Comparison of ENCODE assay signal across 7 mouse cellular contexts in the genomic region with DNA sequence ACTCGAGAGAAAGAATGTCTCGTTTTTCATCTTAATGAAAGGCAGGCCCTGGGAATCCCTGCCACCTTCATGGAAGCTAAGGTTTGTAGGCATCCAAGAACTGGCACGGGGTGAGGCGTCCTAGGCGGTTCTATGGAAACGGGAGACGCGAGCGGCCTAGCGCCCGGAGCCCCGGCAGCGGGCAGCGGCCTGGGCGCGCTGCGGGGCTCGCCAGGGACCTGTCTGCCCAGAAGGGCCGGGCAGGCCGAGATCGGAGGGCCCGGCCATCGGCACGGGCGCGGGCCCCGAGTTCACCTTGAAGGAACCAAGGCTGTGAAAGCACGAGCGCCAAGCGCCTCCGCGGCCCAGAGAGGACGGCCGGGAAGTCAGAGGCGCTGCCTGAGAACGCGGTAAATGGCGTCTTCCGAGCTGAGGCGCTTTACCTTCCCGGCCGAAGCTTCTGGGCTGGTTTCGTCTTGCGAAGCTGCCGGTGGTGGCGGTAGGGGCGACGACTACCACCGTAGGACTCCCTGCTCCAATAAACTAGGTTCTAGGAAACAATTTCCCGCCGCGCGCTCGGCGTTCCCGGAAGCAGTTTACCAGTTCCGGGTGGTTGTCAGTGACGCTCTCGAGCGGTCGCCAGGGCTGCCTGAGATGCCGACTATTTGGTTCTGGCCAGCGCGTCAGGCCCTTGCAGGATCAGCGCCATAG. TPM values are rescaled to one million over a fixed set of nuclear protein-coding genes. Genes with fewer than 3 reads are reported as not detected.
DNase-seq lines count a peak whose midpoint lies in the region; ATAC-seq and TF ChIP-seq lines count a peak whose summit lies in the region.

Slf1 (minus strand) TSS at position 543 of the 690 bp plus-strand sequence.
2210408I21Rik (plus strand) TSS at position 610 of the 690 bp plus-strand sequence.

- peak within 1 kb of the TSS; percentile 93 for H3K9ac ChIP-seq in embryonic facial prominence, embryonic 12.5 days
- H3K9ac ChIP-seq in limb, embryonic 12.5 days (replicated peaks): peak within 1 kb of the TSS; percentile 92
- peak within 1 kb of the TSS; percentile 94 for H3K9ac ChIP-seq in midbrain, embryonic 15.5 days

- peak within 1 kb of the TSS; percentile 96 for H3K27ac ChIP-seq in embryonic facial prominence, embryonic 12.5 days
- H3K27ac ChIP-seq in kidney, adult 2 months (ENCODE audit: insufficient read depth, low read depth, low read length): peak within 1 kb of the TSS; percentile 22; the same call in 1 of the 2 replicates
- peak within 1 kb of the TSS; percentile 97 for H3K27ac ChIP-seq in limb, embryonic 12.5 days
- peak within 1 kb of the TSS; percentile 90 for H3K27ac ChIP-seq in midbrain, embryonic 15.5 days
- peak within 1 kb of the TSS; percentile 73 for H3K27ac ChIP-seq in spleen, adult 2 months (ENCODE audit: insufficient read depth, low read length)

- no peaks in the 10 kb centered on the region for H3K27me3 ChIP-seq in embryonic facial prominence, embryonic 12.5 days
- no peaks in the 10 kb centered on the region for H3K27me3 ChIP-seq in kidney, adult 2 months (replicated peaks; ENCODE audit: control insufficient read depth, insufficient read depth, low read length)
- no peaks in the 10 kb centered on the region for H3K27me3 ChIP-seq in limb, embryonic 12.5 days
- no peaks in the 10 kb centered on the region for H3K27me3 ChIP-seq in midbrain, embryonic 15.5 days (replicated peaks)
- H3K27me3 ChIP-seq in spleen, adult 2 months (ENCODE audit: control insufficient read depth, insufficient read depth, low read length): no peaks in the 10 kb centered on the region

- ATAC-seq in embryonic facial prominence, embryonic 12.5 days (ENCODE audit: insufficient number of reproducible peaks, insufficient read depth, low FRiP score, low TSS enrichment): peak; percentile 95
- peak; percentile 96 for ATAC-seq in limb, embryonic 12.5 days (ENCODE audit: insufficient number of reproducible peaks, insufficient read depth, low FRiP score, low TSS enrichment, low read depth)
- ATAC-seq in midbrain, embryonic 15.5 days (replicated peaks): peak; percentile 99

- H3K4me2 ChIP-seq in embryonic facial prominence, embryonic 12.5 days (replicated peaks): peak within 1 kb of the TSS; percentile 61
- H3K4me2 ChIP-seq in limb, embryonic 12.5 days: peak within 1 kb of the TSS; percentile 65
- peak within 1 kb of the TSS; percentile 67 for H3K4me2 ChIP-seq in midbrain, embryonic 15.5 days

- peak within 1 kb of the TSS; percentile 91 for H3K4me3 ChIP-seq in embryonic facial prominence, embryonic 12.5 days
- peak within 1 kb of the TSS; percentile 63 for H3K4me3 ChIP-seq in kidney, adult 2 months (ENCODE audit: insufficient read depth, low read depth, low read length)
- peak within 1 kb of the TSS; percentile 94 for H3K4me3 ChIP-seq in limb, embryonic 12.5 days (replicated peaks)
- H3K4me3 ChIP-seq in midbrain, embryonic 15.5 days: peak within 1 kb of the TSS; percentile 91
- H3K4me3 ChIP-seq in spleen, adult 2 months (ENCODE audit: extremely low read depth, insufficient read depth, insufficient read length): peak within 1 kb of the TSS; percentile 91

- no peak for TF ChIP-seq POLR2A in kidney, adult 2 months (IDR thresholded peaks at IDR 0.05; ENCODE audit: low read depth, low read length)
- TF ChIP-seq POLR2A in spleen, adult 2 months (IDR thresholded peaks at IDR 0.05; ENCODE audit: low read depth, low read length): no peak

- H3K9me3 ChIP-seq in embryonic facial prominence, embryonic 12.5 days: no peaks in the 10 kb centered on the region
- no peaks in the 10 kb centered on the region for H3K9me3 ChIP-seq in limb, embryonic 12.5 days
- H3K9me3 ChIP-seq in midbrain, embryonic 15.5 days: no peaks in the 10 kb centered on the region

- peaks cover 10% of the 10 kb centered on the region for H3K4me1 ChIP-seq in embryonic facial prominence, embryonic 12.5 days
- H3K4me1 ChIP-seq in kidney, adult 2 months (ENCODE audit: control insufficient read depth, insufficient read depth, low read length): no peaks in the 10 kb centered on the region
- peaks cover 5% of the 10 kb centered on the region; the same call in 1 of the 2 replicates for H3K4me1 ChIP-seq in limb, embryonic 12.5 days (replicated peaks)
- peaks cover 19% of the 10 kb centered on the region for H3K4me1 ChIP-seq in midbrain, embryonic 15.5 days
- no peaks in the 10 kb centered on the region for H3K4me1 ChIP-seq in spleen, adult 2 months (ENCODE audit: control insufficient read depth, insufficient read depth, insufficient read length)

- no peak for TF ChIP-seq CTCF in kidney, adult 2 months (conservative IDR thresholded peaks at IDR 0.05; ENCODE audit: insufficient read depth, insufficient read length, low read depth, low read length)
- TF ChIP-seq CTCF in spleen, adult 2 months (IDR thresholded peaks at IDR 0.05; ENCODE audit: extremely low read depth, insufficient read depth, insufficient read length, insufficient replicate concordance): no peak

- DNase-seq in adrenal gland, postnatal 25 days: peak; percentile 89
- DNase-seq in heart, adult 18-20 months: peak; percentile 92 to 94
- DNase-seq in kidney, adult 2 months: peak; percentile 94
- peak; percentile 47 to 82 for DNase-seq in spleen, adult 2 months (ENCODE audit: low read depth in 1 of 2, low spot score in 2 of 2)

- WGBS in embryonic facial prominence, embryonic 12.5 days: under 1% methylated on average over 65 of the region's 65 CpGs
- WGBS in kidney, adult 2 months: under 1% methylated on average over 65 of the region's 65 CpGs
- WGBS in limb, embryonic 12.5 days: under 1% methylated on average over 65 of the region's 65 CpGs
- under 1% methylated on average over 63 of the region's 65 CpGs for WGBS in midbrain, embryonic 15.5 days
- under 1% methylated on average over 64 of the region's 65 CpGs for WGBS in spleen, adult 2 months

- no peaks in the 10 kb centered on the region for H3K36me3 ChIP-seq in embryonic facial prominence, embryonic 12.5 days
- no peaks in the 10 kb centered on the region for H3K36me3 ChIP-seq in kidney, adult 2 months (ENCODE audit: control insufficient read depth, insufficient read depth, low read length)
- no peaks in the 10 kb centered on the region for H3K36me3 ChIP-seq in limb, embryonic 12.5 days
- H3K36me3 ChIP-seq in midbrain, embryonic 15.5 days (replicated peaks): no peaks in the 10 kb centered on the region
- H3K36me3 ChIP-seq in spleen, adult 2 months (ENCODE audit: control insufficient read depth, insufficient read depth, low read length): no peaks in the 10 kb centered on the region

RNA-seq across cellular contexts. Expression of gene Slf1, which starts in this region (rescaled TPM):
- 13.5 and 15.8 TPM in 2 replicates for total RNA-seq in adrenal gland, postnatal 25 days (2021)
- polyA plus RNA-seq in embryonic facial prominence, embryonic 12.5 days (2016; fragmentation: Nextera tagmentation; extraction: Ambion mirVana): 43.7 and 52.4 TPM in 2 replicates
- total RNA-seq in heart, adult 18-20 months (2021): 10 to 100 TPM; 25.0 to 26.8 TPM
- polyA plus RNA-seq in kidney, adult 2 months (2012; rRNA removed): 3.4 and 4.3 TPM in 2 replicates
- 52.9 and 56.9 TPM in 2 replicates for polyA plus RNA-seq in limb, embryonic 12.5 days (2016; fragmentation: Nextera tagmentation; extraction: Ambion mirVana)
- polyA plus RNA-seq in midbrain, embryonic 15.5 days (2015; fragmentation: Nextera tagmentation; extraction: Ambion mirVana): 26.4 and 29.3 TPM in 2 replicates
- 3.0 and 5.4 TPM in 2 replicates for polyA plus RNA-seq in spleen, adult 2 months (2012; rRNA removed)

RNA-seq across cellular contexts. Expression of gene 2210408I21Rik, which starts in this region (rescaled TPM):
- total RNA-seq in adrenal gland, postnatal 25 days (2021): 11.2 TPM in 2 replicates
- 10.6 and 10.8 TPM in 2 replicates for polyA plus RNA-seq in embryonic facial prominence, embryonic 12.5 days (2016; fragmentation: Nextera tagmentation; extraction: Ambion mirVana)
- 1 to 10 TPM; 5.0 TPM for total RNA-seq in heart, adult 18-20 months (2021)
- 0.92 and 0.99 TPM in 2 replicates for polyA plus RNA-seq in kidney, adult 2 months (2012; rRNA removed)
- polyA plus RNA-seq in limb, embryonic 12.5 days (2016; fragmentation: Nextera tagmentation; extraction: Ambion mirVana): 11.7 and 12.0 TPM in 2 replicates
- polyA plus RNA-seq in midbrain, embryonic 15.5 days (2015; fragmentation: Nextera tagmentation; extraction: Ambion mirVana): 10.9 and 13.4 TPM in 2 replicates
- 0.11 and 0.14 TPM in 2 replicates for polyA plus RNA-seq in spleen, adult 2 months (2012; rRNA removed)

Comparison
In these comparisons a context has a peak if more than half of its experiments do, and no peak if none do; other contexts are left out.
1. Peak in every context shown above with its lines: DNase-seq, ATAC-seq, H3K4me3 ChIP-seq and H3K27ac ChIP-seq.
2. H3K27ac ChIP-seq: peak in every context shown above with its lines; median percentile 97 in limb, embryonic 12.5 days; 96 in embryonic facial prominence, embryonic 12.5 days; 90 in midbrain, embryonic 15.5 days; 73 in spleen, adult 2 months; 22 in kidney, adult 2 months.